Mouse (Mus musculus) cerebellum, adult 2 months (tissue): Measurements from ENCODE around the gene Asb18. TPM values are rescaled to one million over a fixed set of nuclear protein-coding genes. Genes with fewer than 3 reads are reported as not detected.

Source experiments
- DNase-seq, 2 experiments: peaks; one replicate each; pipeline ENCODE4 v3.0.0; 2021
- H3K27ac ChIP-seq: fragments of 200-500 bp; 2 replicates; pipeline ENCODE4 v1.5.1; 2012; ENCODE audit warnings: low read length, control low read depth, inconsistent platforms; ENCODE audit not compliant: insufficient read depth
- H3K27me3 ChIP-seq: fragments of 200-500 bp; 2 replicates; pipeline ENCODE4 v1.6.1; 2012; ENCODE audit warnings: inconsistent platforms, mild to moderate bottlenecking, low read length, moderate library complexity; ENCODE audit not compliant: control insufficient read depth, insufficient read depth
- H3K4me1 ChIP-seq: fragments of 200-500 bp; 2 replicates; pipeline ENCODE4 v1.6.1; 2011; ENCODE audit warnings: low read length; ENCODE audit not compliant: control insufficient read depth, insufficient read depth
- H3K4me3 ChIP-seq: fragments of 200-500 bp; replicated peaks from 2 replicates; pipeline ENCODE3; 2011; ENCODE audit warnings: mild to moderate bottlenecking, low read depth, low read length, control low read depth; ENCODE audit not compliant: insufficient read depth
- CTCF ChIP-seq: fragments of 200-500 bp; IDR thresholded peaks from 2 replicates; pipeline ENCODE4 v1.5.1; 2011; ENCODE audit warnings: low read depth, mild to moderate bottlenecking, control low read depth, low read length, moderate library complexity, borderline replicate concordance; ENCODE audit not compliant: insufficient read depth
- POLR2A ChIP-seq: fragments of 200-500 bp; IDR thresholded peaks from 2 replicates; pipeline ENCODE4 v1.6.1; 2011; ENCODE audit warnings: low read length, control low read depth, borderline replicate concordance; ENCODE audit not compliant: insufficient read depth
- WGBS: fragments of 180-500 bp; shearing (Covaris S2); methylation state at CpG from one replicate; pipeline ENCODE4 v1.1.7; 2018; 5-methylcytosine and 5-hydroxymethylcytosine counted together
- polyA plus RNA-seq: library from polyadenylated mRNA; depleted of rRNA; stranded (reverse); fragments of >200 nt; gene quantifications from 2 replicates; pipeline ENCODE4 v1.2.3, GENCODE M21; 2012

The Asb18 gene
- polyA plus RNA-seq, 1 experiment, result 1.5 TPM

DNA sequence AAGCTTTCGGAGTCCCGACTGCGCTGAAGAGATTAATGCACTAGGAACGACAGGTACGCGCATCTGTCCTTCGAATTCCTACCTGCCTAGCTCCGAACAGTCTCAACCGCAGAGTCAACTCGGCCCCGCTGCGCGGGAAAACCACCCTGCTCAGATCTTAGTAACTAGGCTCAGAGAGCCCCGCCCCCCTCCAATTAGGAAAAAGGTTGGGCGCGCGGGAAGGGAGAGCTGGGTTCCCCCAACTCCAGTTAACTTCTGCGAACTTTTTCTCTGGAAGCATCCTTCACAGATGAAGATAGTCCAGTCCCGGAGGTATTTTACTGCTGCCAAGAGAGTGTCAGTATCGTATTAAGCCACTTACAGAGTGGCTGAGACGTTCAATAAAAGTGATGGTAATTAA, 80.7 kb downstream of the Asb18 start:
- Histone ChIP-seq H3K4me1 (no peaks in the 10 kb centered on the region; the same call in 1 of the 2 replicates), H3K27me3 (peaks cover 8% of the 10 kb centered on the region; the same call in 1 of the 2 replicates), H3K27ac (no peak overlapping the region), H3K4me3 (no peak overlapping the region)
- DNase-seq, result no peak
- 5% methylated on average over 21 of the region's 21 CpGs for WGBS
- TF ChIP-seq POLR2A, result no peak
- no peak for TF ChIP-seq CTCF

DNA sequence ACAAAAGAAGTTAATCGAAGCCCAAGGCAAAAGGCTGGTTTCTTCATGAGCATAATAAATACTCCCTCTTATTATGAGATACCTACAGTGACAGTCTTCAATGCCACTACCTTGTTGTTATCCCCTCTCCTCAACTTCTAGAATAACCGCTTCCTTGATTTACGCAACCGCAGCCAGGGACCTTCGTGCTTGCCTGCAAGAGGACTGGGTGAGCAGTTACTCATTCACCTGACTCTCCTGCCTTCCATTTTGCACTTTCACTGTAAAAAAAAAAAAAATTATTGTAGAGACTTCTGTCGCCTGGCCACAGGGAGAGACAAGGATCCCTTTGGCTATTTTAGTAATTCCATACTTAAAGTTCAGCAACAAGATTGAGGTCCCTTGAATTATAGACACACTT, 81.4 kb downstream of the Asb18 start:
- H3K4me3 ChIP-seq, result no peak overlapping the region
- 24% methylated on average over 6 of the region's 6 CpGs for WGBS
- H3K27ac ChIP-seq, result no peak overlapping the region
- DNase-seq, result no peak
- H3K4me1 ChIP-seq, result no peaks in the 10 kb centered on the region; the same call in 1 of the 2 replicates
- peaks cover 8% of the 10 kb centered on the region; the same call in 1 of the 2 replicates for H3K27me3 ChIP-seq
- no peak for TF ChIP-seq CTCF
- no peak for TF ChIP-seq POLR2A

DNA sequence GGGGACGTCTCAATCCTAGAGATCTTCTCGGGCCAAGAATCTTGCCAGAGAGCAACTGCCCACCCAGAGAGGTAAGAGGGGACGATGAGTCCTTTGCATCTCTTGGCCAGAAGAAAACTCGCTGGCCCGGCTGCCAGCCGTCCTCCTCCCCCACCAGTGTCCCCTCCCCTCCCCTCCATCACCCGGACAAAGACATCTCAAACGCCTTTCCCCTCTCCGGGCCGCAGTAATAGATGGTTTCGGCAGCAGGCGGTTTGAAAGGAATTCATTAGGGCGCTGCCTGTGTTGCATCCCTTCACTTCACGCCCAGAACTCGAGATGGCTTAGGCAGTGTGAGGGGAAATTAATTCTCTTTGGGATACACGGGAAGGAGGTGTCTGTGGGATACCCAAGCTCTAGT, 81.8 kb downstream of the Asb18 start:
- no peaks in the 10 kb centered on the region; the same call in 1 of the 2 replicates for H3K4me1 ChIP-seq
- 3% methylated on average over 16 of the region's 16 CpGs for WGBS
- peaks cover 8% of the 10 kb centered on the region; the same call in 1 of the 2 replicates for H3K27me3 ChIP-seq
- TF ChIP-seq CTCF (no peak), POLR2A (no peak)
- no peak overlapping the region for H3K27ac ChIP-seq
- no peak overlapping the region for H3K4me3 ChIP-seq
- no peak for DNase-seq

DNA sequence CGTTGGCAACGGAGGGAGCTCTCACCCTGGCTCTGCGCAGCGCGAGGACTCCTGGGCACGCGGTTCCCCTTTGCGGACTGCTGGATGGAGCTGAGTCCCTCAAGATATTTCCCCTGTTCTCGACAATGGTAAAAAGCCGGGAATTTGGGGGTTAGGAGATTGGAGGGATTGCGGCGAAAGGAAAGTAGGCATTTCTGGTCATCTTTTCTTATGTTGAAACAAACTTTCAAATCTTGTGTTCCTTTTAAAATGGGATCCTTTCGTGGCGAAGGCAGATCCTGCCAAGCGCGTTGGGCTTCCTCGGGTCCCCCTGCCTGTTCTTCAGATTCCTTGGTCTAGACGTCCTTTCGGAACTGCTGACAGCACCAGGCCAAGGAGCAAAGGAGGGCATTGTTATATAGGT, 82.4 kb downstream of the Asb18 start:
- H3K4me1 ChIP-seq, result no peaks in the 10 kb centered on the region; the same call in 1 of the 2 replicates
- H3K4me3 ChIP-seq, result no peak overlapping the region
- H3K27me3 ChIP-seq, result peaks cover 8% of the 10 kb centered on the region; the same call in 1 of the 2 replicates
- 1% methylated on average over 19 of the region's 19 CpGs for WGBS
- no peak for TF ChIP-seq POLR2A
- H3K27ac ChIP-seq, result no peak overlapping the region
- no peak for DNase-seq

DNA sequence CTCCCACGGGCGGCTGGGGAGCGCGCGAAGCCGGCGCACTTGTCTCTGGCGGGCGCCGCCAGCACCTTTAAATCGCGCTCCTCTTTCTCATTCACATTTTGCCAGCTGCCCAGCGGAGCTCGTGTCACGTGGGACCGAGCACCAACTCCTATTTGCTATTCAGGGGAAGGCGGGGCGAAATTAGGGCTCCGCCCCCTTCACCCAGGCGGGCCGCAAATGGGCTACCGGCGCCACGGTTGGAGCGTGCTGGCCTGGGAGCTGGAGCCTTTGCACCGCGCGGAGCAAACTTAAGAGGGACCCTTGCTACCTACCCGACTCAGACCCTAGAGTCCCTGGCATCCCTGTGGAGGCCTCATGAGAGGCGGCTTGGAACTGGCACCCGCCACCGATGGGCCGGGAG, 83.3 kb downstream of the Asb18 start, which contains the start of gene Gbx2:
TSS of gene Gbx2 (minus strand) at position 60 of the 400 bp plus-strand sequence.
- no peaks in the 10 kb centered on the region; the same call in 1 of the 2 replicates for H3K4me1 ChIP-seq
- TF ChIP-seq POLR2A (no peak), CTCF (no peak)
- H3K27me3 ChIP-seq, result peaks cover 8% of the 10 kb centered on the region; the same call in 1 of the 2 replicates
- H3K4me3 ChIP-seq, result no peak within 1 kb of the TSS
- 2% methylated on average over 33 of the region's 33 CpGs for WGBS
- no peak for DNase-seq
- no peak within 1 kb of the TSS for H3K27ac ChIP-seq

DNA sequence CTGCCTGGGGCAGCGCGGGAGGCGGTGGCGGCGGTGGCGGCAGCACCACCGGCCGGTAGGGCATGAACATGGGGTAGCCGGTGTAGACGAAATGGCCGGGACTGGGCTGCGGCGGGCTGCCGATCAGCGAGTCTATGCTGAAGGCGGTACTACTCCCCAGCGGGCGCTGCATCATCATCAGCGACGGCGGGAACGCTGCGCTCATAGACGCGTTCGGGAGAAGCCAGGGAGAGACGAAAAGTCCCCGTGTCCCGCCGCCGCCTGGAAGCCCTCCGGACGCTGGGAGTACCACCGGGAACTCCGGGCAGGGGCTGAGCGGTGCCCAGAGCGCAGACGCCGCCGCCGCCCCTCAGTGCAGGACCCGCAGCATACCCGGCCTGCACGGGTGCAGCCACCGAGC, 83.9 kb downstream of the Asb18 start:
- Histone ChIP-seq H3K27ac (no peak overlapping the region), H3K4me3 (no peak overlapping the region), H3K4me1 (no peaks in the 10 kb centered on the region; the same call in 1 of the 2 replicates), H3K27me3 (peaks cover 8% of the 10 kb centered on the region; the same call in 1 of the 2 replicates)
- under 1% methylated on average over 45 of the region's 45 CpGs for WGBS
- no peak for DNase-seq
- no peak for TF ChIP-seq POLR2A
- TF ChIP-seq CTCF, result no peak

DNA sequence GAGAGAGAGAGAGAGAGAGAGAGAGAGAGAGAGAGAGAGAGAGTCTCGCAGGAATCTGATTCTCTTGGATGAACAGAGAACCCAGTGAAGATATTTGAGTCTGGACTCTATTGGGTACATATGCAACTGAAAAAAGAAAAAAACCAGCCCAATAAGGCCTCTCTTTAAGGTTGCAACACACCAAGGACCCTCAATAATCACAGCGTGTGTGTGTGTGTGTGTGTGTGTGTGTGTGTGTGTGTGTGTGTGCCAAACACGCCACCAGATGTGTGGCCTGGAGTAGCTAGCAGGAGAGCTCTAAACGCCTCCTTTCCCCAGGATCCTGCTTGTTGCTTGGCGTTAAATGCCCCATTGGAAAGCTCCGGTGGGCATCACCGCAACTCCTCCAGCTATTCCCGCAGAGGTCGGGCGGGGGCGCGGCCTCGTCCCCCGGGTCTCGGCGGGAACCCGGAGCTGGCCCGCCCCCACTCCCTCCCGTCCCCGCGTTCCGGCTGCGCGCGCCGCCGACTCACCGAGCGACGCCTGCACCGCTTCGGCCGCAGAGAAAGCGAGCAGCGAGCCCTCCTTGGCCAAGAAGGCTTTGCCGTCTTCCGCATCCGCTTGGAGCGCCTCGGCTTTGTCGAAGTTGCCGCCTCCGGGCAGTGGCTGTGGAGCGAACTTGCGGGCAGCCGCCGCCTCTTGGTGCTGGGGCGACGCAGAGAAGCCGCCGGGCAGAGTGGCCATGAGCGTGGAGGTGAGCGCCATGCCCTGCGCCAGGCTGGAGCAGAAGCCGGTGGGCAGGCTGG, 84.6 kb downstream of the Asb18 start:
- no peak overlapping the region for H3K4me3 ChIP-seq
- H3K27ac ChIP-seq, result no peak overlapping the region
- peaks cover 8% of the 10 kb centered on the region; the same call in 1 of the 2 replicates for H3K27me3 ChIP-seq
- 1% methylated on average over 55 of the region's 55 CpGs for WGBS
- no peaks in the 10 kb centered on the region; the same call in 1 of the 2 replicates for H3K4me1 ChIP-seq
- no peak for DNase-seq
- TF ChIP-seq CTCF (no peak), POLR2A (no peak)

DNA sequence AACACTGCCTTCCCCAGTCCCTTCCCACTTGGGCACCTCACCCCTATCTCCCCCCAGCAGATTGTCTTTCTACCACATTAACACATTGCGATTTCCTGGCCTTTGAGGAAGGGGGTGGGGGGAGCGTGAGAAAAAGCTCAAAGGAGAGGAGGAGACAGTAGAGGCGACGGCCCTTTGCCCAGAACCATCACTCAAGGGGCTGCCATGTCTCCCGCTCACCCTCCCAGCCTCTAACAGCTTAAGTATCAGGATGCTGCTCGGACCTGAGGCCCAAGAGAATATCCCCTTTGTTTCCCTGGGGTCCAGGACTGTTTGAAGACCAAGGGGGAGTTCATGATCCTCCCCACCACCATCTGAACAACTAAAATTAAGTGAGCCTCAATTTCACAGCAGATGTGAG, 85.3 kb downstream of the Asb18 start:
- DNase-seq, result no peak
- Histone ChIP-seq H3K4me1 (no peaks in the 10 kb centered on the region; the same call in 1 of the 2 replicates), H3K27me3 (peaks cover 8% of the 10 kb centered on the region; the same call in 1 of the 2 replicates), H3K4me3 (no peak overlapping the region), H3K27ac (no peak overlapping the region)
- TF ChIP-seq CTCF (no peak), POLR2A (no peak)
- WGBS, result 7% methylated on average over 6 of the region's 6 CpGs
